Mouse (Mus musculus): Measurements from ENCODE around the gene Cdc14a. TPM values are rescaled to one million over a fixed set of nuclear protein-coding genes. Genes with fewer than 3 reads are reported as not detected.

Gene Cdc14a
- polyA plus RNA-seq, 1 experiment from 2014 or later = 8.7 TPM

DNA sequence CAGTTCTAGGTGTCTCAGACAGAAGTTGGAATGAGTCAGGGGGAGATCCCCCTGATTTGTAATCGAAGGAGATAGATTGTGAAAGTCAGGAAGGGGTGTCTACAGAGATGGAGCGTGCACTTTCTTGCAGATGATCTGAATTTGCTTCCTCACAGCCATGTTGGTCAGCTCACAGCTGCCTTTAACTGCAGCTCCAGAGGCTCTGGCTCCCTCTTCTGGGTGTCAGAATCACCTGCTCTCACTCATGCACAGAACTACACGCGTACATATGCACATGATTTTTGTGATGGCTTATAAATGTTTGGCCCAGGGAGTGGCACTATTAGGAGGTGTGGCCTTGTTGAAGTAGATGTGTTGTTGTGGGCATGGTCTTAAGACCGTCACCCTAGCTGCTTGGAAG lies 186.3 kb downstream of the Cdc14a start:
- Histone ChIP-seq H3K27me3 (ENCODE audit: control insufficient read depth, insufficient read depth, low read length) (no peaks in the 10 kb centered on the region), H3K9me3 (replicated peaks; ENCODE audit: control insufficient read depth, low read length) (no peaks in the 10 kb centered on the region), H3K27ac (ENCODE audit: low read length) (no peak overlapping the region), H3K4me3 (replicated peaks; ENCODE audit: low read length) (no peak overlapping the region), H3K4me2 (ENCODE audit: low read depth, low read length) (no peak overlapping the region), H3K4me1 (ENCODE audit: control insufficient read depth, insufficient read depth, low read length) (no peaks in the 10 kb centered on the region), H3K9ac (ENCODE audit: low read length) (no peak overlapping the region), H3K36me3 (ENCODE audit: control insufficient read depth, insufficient read depth, low read length) (no peaks in the 10 kb centered on the region)
- no peak for ATAC-seq (ENCODE audit: insufficient read depth, low FRiP score)
- 85% methylated on average over 5 of the region's 5 CpGs for WGBS

DNA sequence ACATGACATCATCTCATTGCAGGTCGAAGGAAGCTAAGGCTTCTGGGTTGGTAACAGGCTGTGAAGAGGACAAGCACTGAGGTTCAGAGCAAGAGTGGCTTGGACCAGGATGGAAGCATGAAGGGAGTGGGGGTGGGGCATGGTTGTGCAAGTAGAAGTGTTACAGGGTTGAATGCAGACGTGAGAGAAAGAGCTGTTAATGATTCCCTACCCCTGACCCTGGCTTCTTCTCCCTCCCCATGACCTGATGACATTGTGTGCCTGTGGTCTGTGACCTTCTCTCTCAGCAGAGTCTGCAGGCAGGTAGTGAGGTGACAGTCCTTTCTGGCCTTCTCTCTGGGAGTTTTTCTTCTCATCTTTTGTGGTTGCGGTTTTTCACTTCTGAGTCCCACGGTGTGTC lies 187.0 kb downstream of the Cdc14a start:
- H3K9ac ChIP-seq (ENCODE audit: low read length) = no peak overlapping the region
- no peak overlapping the region for H3K4me2 ChIP-seq (ENCODE audit: low read depth, low read length)
- H3K4me1 ChIP-seq (ENCODE audit: control insufficient read depth, insufficient read depth, low read length) = no peaks in the 10 kb centered on the region
- no peak overlapping the region for H3K27ac ChIP-seq (ENCODE audit: low read length)
- ATAC-seq (ENCODE audit: insufficient read depth, low FRiP score) = no peak
- no peaks in the 10 kb centered on the region for H3K9me3 ChIP-seq (replicated peaks; ENCODE audit: control insufficient read depth, low read length)
- 72% methylated on average over 4 of the region's 4 CpGs for WGBS
- H3K27me3 ChIP-seq (ENCODE audit: control insufficient read depth, insufficient read depth, low read length) = no peaks in the 10 kb centered on the region
- H3K36me3 ChIP-seq (ENCODE audit: control insufficient read depth, insufficient read depth, low read length) = no peaks in the 10 kb centered on the region
- H3K4me3 ChIP-seq (replicated peaks; ENCODE audit: low read length) = no peak overlapping the region

DNA sequence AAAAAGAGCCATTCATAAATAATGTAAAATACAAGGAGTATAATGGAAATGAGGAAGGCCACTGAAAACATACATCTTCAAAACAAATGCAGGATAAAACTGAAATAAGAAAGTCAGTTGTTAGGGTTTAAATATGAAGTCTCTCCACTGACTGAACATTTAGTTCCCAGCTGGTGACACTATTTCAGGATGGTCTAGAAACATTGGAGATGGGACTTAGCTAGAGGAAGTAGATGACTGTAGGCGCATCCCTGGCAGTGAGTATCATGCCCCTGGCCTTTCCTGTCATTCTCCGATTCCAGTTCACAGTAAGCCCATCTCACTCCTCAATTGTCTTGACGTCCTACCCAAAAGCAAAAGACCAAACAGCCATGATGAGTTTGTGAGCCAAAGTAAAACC lies 190.3 kb downstream of the Cdc14a start:
- ATAC-seq (ENCODE audit: insufficient read depth, low FRiP score) = no peak
- Histone ChIP-seq H3K4me2 (ENCODE audit: low read depth, low read length) (no peak overlapping the region), H3K9me3 (replicated peaks; ENCODE audit: control insufficient read depth, low read length) (no peaks in the 10 kb centered on the region), H3K36me3 (ENCODE audit: control insufficient read depth, insufficient read depth, low read length) (no peaks in the 10 kb centered on the region), H3K27ac (ENCODE audit: low read length) (no peak overlapping the region), H3K9ac (ENCODE audit: low read length) (no peak overlapping the region), H3K4me3 (replicated peaks; ENCODE audit: low read length) (no peak overlapping the region), H3K27me3 (ENCODE audit: control insufficient read depth, insufficient read depth, low read length) (no peaks in the 10 kb centered on the region), H3K4me1 (ENCODE audit: control insufficient read depth, insufficient read depth, low read length) (no peaks in the 10 kb centered on the region)
- 82% methylated on average over 3 of the region's 3 CpGs for WGBS

DNA sequence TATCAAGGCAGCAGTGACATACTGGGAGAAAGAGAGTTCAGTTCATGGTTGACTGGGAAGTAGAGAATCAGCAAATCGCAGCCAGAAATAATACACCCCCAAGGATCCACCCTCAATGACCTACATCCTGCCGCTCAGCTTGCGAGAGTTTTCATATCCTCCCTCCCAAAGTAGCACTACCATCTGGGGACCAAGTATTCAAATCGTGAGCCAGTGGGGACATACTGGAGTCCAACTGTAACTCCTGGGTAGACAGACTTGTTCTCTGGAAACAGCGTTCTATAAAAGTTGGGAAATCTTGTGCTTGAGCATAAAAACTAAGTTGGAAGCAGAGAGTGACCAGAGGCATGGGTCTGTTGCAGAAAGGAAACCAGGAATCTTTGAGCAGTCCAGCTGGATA lies 191.1 kb downstream of the Cdc14a start:
- H3K9me3 ChIP-seq (replicated peaks; ENCODE audit: control insufficient read depth, low read length) = no peaks in the 10 kb centered on the region
- no peak overlapping the region for H3K9ac ChIP-seq (ENCODE audit: low read length)
- ATAC-seq (ENCODE audit: insufficient read depth, low FRiP score) = no peak
- H3K4me3 ChIP-seq (replicated peaks; ENCODE audit: low read length) = no peak overlapping the region
- no peaks in the 10 kb centered on the region for H3K36me3 ChIP-seq (ENCODE audit: control insufficient read depth, insufficient read depth, low read length)
- H3K4me2 ChIP-seq (ENCODE audit: low read depth, low read length) = no peak overlapping the region
- H3K27me3 ChIP-seq (ENCODE audit: control insufficient read depth, insufficient read depth, low read length) = no peaks in the 10 kb centered on the region
- H3K27ac ChIP-seq (ENCODE audit: low read length) = no peak overlapping the region
- 81% methylated on average over 5 of the region's 5 CpGs for WGBS
- H3K4me1 ChIP-seq (ENCODE audit: control insufficient read depth, insufficient read depth, low read length) = no peaks in the 10 kb centered on the region

DNA sequence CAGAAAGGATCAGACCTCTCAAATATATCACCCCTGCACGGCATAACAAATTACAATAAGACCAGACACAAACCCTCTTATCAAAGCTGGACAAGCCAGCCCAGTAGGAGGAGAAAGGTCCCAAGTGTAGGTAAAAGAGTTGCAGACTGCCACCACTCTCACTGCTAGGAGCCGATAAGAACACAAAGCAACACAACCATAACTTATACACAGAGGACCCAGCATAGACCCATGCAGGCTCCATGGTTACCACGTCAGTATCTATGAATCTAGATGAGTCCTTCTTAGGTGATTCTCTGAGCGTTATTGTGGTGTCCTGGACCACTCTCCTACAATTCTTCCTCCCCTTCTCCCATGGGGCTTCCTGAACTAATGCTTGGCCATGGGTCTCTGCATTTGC lies 194.5 kb downstream of the Cdc14a start:
- no peak overlapping the region for H3K27ac ChIP-seq (ENCODE audit: low read length)

DNA sequence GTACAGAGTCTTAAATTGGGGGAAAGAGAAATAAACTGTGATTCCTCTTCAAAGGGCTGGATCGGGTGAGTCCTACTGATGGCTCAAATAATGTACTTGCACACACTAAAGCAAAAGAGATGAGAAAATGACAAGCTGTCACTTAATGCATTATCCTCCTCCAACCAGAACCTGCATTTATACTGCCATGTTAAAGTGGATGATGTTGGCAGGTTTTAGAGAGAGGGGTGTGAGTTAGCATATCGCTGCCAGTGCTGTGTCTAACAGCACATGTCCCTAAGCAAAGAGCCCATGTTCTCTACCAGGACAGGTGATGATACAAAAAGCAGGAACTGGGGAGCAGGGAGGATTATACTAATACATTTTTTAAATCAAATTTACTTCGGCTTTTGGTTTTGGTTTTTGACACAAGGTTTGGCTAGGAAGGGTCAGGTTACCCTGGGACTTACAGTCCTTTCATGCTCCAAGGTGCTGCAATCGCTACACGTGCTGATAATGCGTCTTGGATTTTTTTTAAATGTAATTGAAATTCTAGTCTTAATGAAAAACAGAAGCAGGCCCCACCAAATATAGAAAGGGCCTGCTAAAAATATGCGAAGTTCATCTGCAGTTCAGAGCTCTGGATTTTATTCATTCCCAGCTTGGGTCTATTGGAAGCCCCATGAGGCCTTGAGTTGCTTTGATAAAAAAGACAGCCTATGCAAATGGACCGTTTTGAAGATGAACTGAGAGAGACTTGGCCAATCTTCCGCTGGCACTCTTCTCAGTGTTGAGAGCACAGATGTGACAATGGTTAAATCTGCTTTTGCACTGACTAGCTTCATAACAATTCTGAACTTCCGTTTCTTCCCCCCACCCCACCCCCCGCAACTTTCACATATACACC lies 195.2 kb downstream of the Cdc14a start:
- no peak overlapping the region for H3K4me2 ChIP-seq (ENCODE audit: low read depth, low read length)
- no peak for ATAC-seq (ENCODE audit: insufficient read depth, low FRiP score)
- H3K36me3 ChIP-seq (ENCODE audit: control insufficient read depth, insufficient read depth, low read length) = no peaks in the 10 kb centered on the region
- H3K9ac ChIP-seq (ENCODE audit: low read length) = no peak overlapping the region
- H3K27me3 ChIP-seq (ENCODE audit: control insufficient read depth, insufficient read depth, low read length) = no peaks in the 10 kb centered on the region
- H3K4me1 ChIP-seq (ENCODE audit: control insufficient read depth, insufficient read depth, low read length) = no peaks in the 10 kb centered on the region
- no peaks in the 10 kb centered on the region for H3K9me3 ChIP-seq (replicated peaks; ENCODE audit: control insufficient read depth, low read length)
- WGBS = 66% methylated on average over 11 of the region's 11 CpGs
- H3K4me3 ChIP-seq (replicated peaks; ENCODE audit: low read length) = no peak overlapping the region
- H3K27ac ChIP-seq (ENCODE audit: low read length) = no peak overlapping the region

More for the DNA sequence above, 194.5 kb downstream of the Cdc14a start:
- no peaks in the 10 kb centered on the region for H3K4me1 ChIP-seq (ENCODE audit: control insufficient read depth, insufficient read depth, low read length)
- WGBS = 82% methylated on average over 4 of the region's 4 CpGs
- no peaks in the 10 kb centered on the region for H3K36me3 ChIP-seq (ENCODE audit: control insufficient read depth, insufficient read depth, low read length)
- no peak overlapping the region for H3K4me3 ChIP-seq (replicated peaks; ENCODE audit: low read length)
- no peak overlapping the region for H3K4me2 ChIP-seq (ENCODE audit: low read depth, low read length)
- no peak overlapping the region for H3K9ac ChIP-seq (ENCODE audit: low read length)
- ATAC-seq (ENCODE audit: insufficient read depth, low FRiP score) = no peak
- H3K9me3 ChIP-seq (replicated peaks; ENCODE audit: control insufficient read depth, low read length) = no peaks in the 10 kb centered on the region
- no peaks in the 10 kb centered on the region for H3K27me3 ChIP-seq (ENCODE audit: control insufficient read depth, insufficient read depth, low read length)

DNA sequence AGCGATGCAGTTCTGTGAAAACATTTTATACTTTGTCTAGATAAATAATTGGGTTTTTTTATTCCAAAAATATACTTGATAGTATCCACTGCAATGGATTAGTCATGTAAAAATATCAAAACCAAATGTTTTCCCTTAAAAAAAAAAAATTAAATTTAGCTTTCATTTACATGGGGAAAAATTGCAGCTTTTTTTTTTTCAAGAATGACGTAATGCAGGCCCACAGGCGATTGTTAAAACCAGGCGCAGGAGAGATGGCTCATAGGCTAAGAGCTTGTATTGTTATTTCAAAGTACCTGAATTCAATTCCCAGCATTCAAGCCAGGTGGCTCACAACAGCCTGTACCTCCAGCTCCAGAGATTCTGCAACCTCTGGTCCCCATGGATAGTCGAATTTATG lies 196.4 kb downstream of the Cdc14a start:
- WGBS = 58% methylated on average over 5 of the region's 5 CpGs
- Histone ChIP-seq H3K4me2 (ENCODE audit: low read depth, low read length) (no peak overlapping the region), H3K27ac (ENCODE audit: low read length) (no peak overlapping the region), H3K36me3 (ENCODE audit: control insufficient read depth, insufficient read depth, low read length) (no peaks in the 10 kb centered on the region), H3K27me3 (ENCODE audit: control insufficient read depth, insufficient read depth, low read length) (no peaks in the 10 kb centered on the region), H3K4me3 (replicated peaks; ENCODE audit: low read length) (no peak overlapping the region), H3K9ac (ENCODE audit: low read length) (no peak overlapping the region), H3K9me3 (replicated peaks; ENCODE audit: control insufficient read depth, low read length) (no peaks in the 10 kb centered on the region), H3K4me1 (ENCODE audit: control insufficient read depth, insufficient read depth, low read length) (no peaks in the 10 kb centered on the region)
- ATAC-seq (ENCODE audit: insufficient read depth, low FRiP score) = no peak

DNA sequence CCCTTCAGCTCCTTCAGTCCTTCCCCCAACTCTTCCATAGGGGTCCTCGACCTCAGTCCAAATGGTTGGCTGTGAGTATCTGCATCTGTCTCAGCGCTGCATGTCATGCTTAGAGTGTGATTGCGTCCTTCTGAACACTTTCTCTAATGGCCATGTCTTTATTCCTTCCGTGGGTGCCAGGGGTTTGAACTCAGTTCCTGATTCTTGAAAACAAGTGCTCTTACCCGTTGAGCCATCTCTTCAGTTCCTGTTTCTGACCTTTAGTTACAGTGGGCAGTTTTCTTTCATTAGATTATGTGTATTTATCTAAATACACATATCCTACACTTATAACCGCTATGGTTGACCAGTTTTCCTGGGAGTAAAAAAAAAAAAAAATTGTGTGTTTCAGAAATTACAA lies 196.9 kb downstream of the Cdc14a start:
- no peak overlapping the region for H3K9ac ChIP-seq (ENCODE audit: low read length)
- H3K9me3 ChIP-seq (replicated peaks; ENCODE audit: control insufficient read depth, low read length) = no peaks in the 10 kb centered on the region
- no peak overlapping the region for H3K4me3 ChIP-seq (replicated peaks; ENCODE audit: low read length)
- no peak overlapping the region for H3K4me2 ChIP-seq (ENCODE audit: low read depth, low read length)
- no peak for ATAC-seq (ENCODE audit: insufficient read depth, low FRiP score)
- H3K4me1 ChIP-seq (ENCODE audit: control insufficient read depth, insufficient read depth, low read length) = no peaks in the 10 kb centered on the region
- H3K27me3 ChIP-seq (ENCODE audit: control insufficient read depth, insufficient read depth, low read length) = no peaks in the 10 kb centered on the region
- H3K27ac ChIP-seq (ENCODE audit: low read length) = no peak overlapping the region
- H3K36me3 ChIP-seq (ENCODE audit: control insufficient read depth, insufficient read depth, low read length) = no peaks in the 10 kb centered on the region
- WGBS = 85% methylated on average over 6 of the region's 6 CpGs
